Mouse (Mus musculus) layer of hippocampus, adult 18-20 months (tissue): ENCODE measurements around the gene Map3k11. TPM values are rescaled to one million over a fixed set of nuclear protein-coding genes. Genes with fewer than 3 reads are reported as not detected.
A peak's percentile ranks its signal among the peaks of the same experiment; 100 is the strongest.

ENCODE experiments used
- DNase-seq, 2 experiments: peaks; one replicate each; pipeline ENCODE4 v3.0.0; 2022; ENCODE audit warnings: low spot score in 2 of 2
- microRNA-seq, 2 experiments: library from miRNA; unstranded; fragments of <30 nt; microRNA quantifications; one replicate each; pipeline ENCODE4 v1.2.0; 2021
- total RNA-seq, 2 experiments: library from RNA; stranded (reverse); gene quantifications; 2 replicates each; pipeline ENCODE4 v1.2.3; 2021

The Map3k11 gene
- total RNA-seq, 2 experiments from 2014 or later = 17.6 to 18.1 TPM

GRCm38 (mm10) chr19:5730314-5731186 is 42.0 kb downstream of the Map3k11 start:
- peak in 1 of 2 experiments; percentile 35 for DNase-seq

GRCm38 (mm10) chr19:5731264-5731978 is 42.9 kb downstream of the Map3k11 start:
- peak; percentile 85 to 94 for DNase-seq

- no peak for DNase-seq
Observed at GRCm38 (mm10) chr19:5734325-5734724, 45.8 kb downstream of the Map3k11 start.

GRCm38 (mm10) chr19:5739446-5739845 is 50.9 kb downstream of the Map3k11 start:
- no peak for DNase-seq

GRCm38 (mm10) chr19:5740320-5741317 is 52.1 kb downstream of the Map3k11 start, which contains the start of gene Ltbp3:
TSS of gene Ltbp3 (plus strand) at chr19:5740904.
- no peak for DNase-seq

- peak; percentile 47 to 70 for DNase-seq
Observed at GRCm38 (mm10) chr19:5741641-5742240, 53.2 kb downstream of the Map3k11 start.

- DNase-seq = no peak
Observed at GRCm38 (mm10) chr19:5742241-5742641, 53.7 kb downstream of the Map3k11 start.

GRCm38 (mm10) chr19:5743576-5743975 is 55.0 kb downstream of the Map3k11 start:
- no peak for DNase-seq

GRCm38 (mm10) chr19:5745756-5746710 is 57.5 kb downstream of the Map3k11 start:
- DNase-seq = no peak

- no peak for DNase-seq
Observed at GRCm38 (mm10) chr19:5746907-5747363, 58.4 kb downstream of the Map3k11 start.

GRCm38 (mm10) chr19:5749476-5749875 is 60.9 kb downstream of the Map3k11 start:
- no peak for DNase-seq

GRCm38 (mm10) chr19:5750951-5751350 is 62.4 kb downstream of the Map3k11 start:
- DNase-seq = no peak

- DNase-seq = no peak
Observed at GRCm38 (mm10) chr19:5751742-5752141, 63.2 kb downstream of the Map3k11 start.

Small RNAs within 50 kb of the gene (microRNA-seq; reads per million reads assigned to microRNA genes)
- gene Mir6987 = 0 to 0.59 reads per million in 2 experiments

Other genes with a start within 250 kb of the Map3k11 start
- gene Fosl1, start 241.2 kb upstream of the Map3k11 start, total RNA-seq = not detected
- 10 to 100 TPM; 36.5 to 37.0 TPM for gene Ccdc85b, start 230.8 kb upstream of the Map3k11 start, total RNA-seq
- 10 to 100 TPM; 95.7 to 97.4 TPM for gene Fibp, start 228.1 kb upstream of the Map3k11 start, total RNA-seq
- not detected for gene Ctsw, start 220.2 kb upstream of the Map3k11 start, total RNA-seq
- 10 to 100 TPM; 11.6 to 13.1 TPM for gene Efemp2, start 214.8 kb upstream of the Map3k11 start, total RNA-seq
- 10 to 100 TPM; 28.3 to 28.4 TPM for gene Mus81, start 200.3 kb upstream of the Map3k11 start, total RNA-seq
- gene Cfl1, start 198.3 kb upstream of the Map3k11 start, total RNA-seq = 1,000 to 10,000 TPM; 1,259 to 1,272 TPM
- 1 to 10 TPM; 4.3 to 6.4 TPM for gene 1700020D05Rik, start 185.0 kb upstream of the Map3k11 start, total RNA-seq
- gene Snx32, start 178.2 kb upstream of the Map3k11 start, total RNA-seq = 10 to 100 TPM; 79.9 to 85.2 TPM
- gene Ovol1, start 128.1 kb upstream of the Map3k11 start, total RNA-seq = not detected
- 1 to 10 TPM; 6.4 to 6.5 TPM for gene Ap5b1, start 120.7 kb upstream of the Map3k11 start, total RNA-seq
- 10 to 100 TPM; 72.0 to 79.8 TPM for gene Rnaseh2c, start 86.9 kb upstream of the Map3k11 start, total RNA-seq
- gene Kat5, start 78.5 kb upstream of the Map3k11 start, total RNA-seq = 10 to 100 TPM; 78.7 to 86.3 TPM
- gene Rela, start 51.3 kb upstream of the Map3k11 start, total RNA-seq = 10 to 100 TPM; 16.2 to 21.1 TPM
- 10 to 100 TPM; 16.5 to 17.3 TPM for gene Sipa1, start 25.0 kb upstream of the Map3k11 start, total RNA-seq
- 10 to 100 TPM; 58.3 to 68.6 TPM for gene Pcnx3, start 166 bp downstream of the Map3k11 start, total RNA-seq
- gene Kcnk7, start 15.6 kb downstream of the Map3k11 start, total RNA-seq = not detected
- gene Ehbp1l1, start 37.6 kb downstream of the Map3k11 start, total RNA-seq = 10 to 100 TPM; 13.9 to 17.2 TPM
- 10 to 100 TPM; 28.5 to 28.6 TPM for gene Fam89b, start 40.9 kb downstream of the Map3k11 start, total RNA-seq
- 10 to 100 TPM; 24.3 to 27.3 TPM for gene Ltbp3, start 52.2 kb downstream of the Map3k11 start, total RNA-seq
- 10 to 100 TPM; 77.3 to 80.3 TPM for gene Scyl1, start 82.7 kb downstream of the Map3k11 start, total RNA-seq
- 10 to 100 TPM; 12.7 to 13.0 TPM for gene Frmd8, start 186.5 kb downstream of the Map3k11 start, total RNA-seq
- gene Slc25a45, start 189.1 kb downstream of the Map3k11 start, total RNA-seq = 1 to 10 TPM; 2.9 to 3.2 TPM
- 1 to 10 TPM; 2.5 TPM for gene Tigd3, start 205.4 kb downstream of the Map3k11 start, total RNA-seq
- gene Dpf2, start 224.3 kb downstream of the Map3k11 start, total RNA-seq = 100 to 1,000 TPM in 1 of 2 experiments, 10 to 100 TPM in 1; 90.8 to 100 TPM
- gene Cdc42ep2, start 236.1 kb downstream of the Map3k11 start, total RNA-seq = 1 to 10 TPM; 4.3 to 4.6 TPM